Mouse (Mus musculus): ENCODE results near the gene Iqck. TPM values are rescaled to one million over a fixed set of nuclear protein-coding genes. Genes with fewer than 3 reads are reported as not detected.

Iqck gene
- 0.34 and 0.57 TPM in 2 replicates for total RNA-seq (2023)

DNA sequence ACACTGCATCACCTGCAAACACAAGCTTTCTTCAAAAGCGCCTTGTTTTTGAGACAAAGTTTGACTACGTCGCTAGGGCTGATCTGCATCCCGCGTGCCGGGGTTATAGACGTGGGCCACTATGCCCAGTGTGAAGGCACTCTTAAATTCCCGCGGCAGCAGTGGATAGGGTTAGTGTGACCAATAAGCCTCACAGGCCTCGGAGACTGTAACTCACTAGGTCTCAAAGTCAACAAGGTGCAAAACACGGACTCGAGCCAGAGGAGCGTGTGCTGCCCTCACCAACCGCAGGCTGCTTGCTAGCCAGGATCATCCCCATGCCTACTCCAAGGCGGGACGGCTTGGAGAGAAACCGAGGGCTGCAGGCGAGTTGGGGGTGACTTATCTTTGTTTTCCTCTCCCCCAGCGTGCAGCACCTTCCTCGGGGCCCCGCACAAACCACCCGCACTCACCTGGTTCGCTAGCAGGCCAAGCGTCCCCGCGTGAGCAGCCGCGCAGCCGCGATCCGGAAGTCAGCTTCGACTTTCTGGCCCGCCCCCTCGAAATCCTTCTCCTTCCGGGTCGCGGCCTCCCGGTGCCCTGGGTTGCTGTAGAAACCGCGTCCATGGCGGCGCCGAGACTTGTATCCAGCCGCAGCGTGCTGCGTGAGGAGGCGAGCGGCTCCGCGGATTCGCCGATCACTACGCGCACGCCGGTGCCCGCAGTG is at the start of gene Iqck:
Iqck (plus strand) TSS at position 582 of the 706 bp plus-strand sequence.

GRCm38 (mm10) chr7:118855877-118856304 is 339 bp downstream of the Iqck start, which contains the start of gene Knop1:
Gene Knop1, minus strand, starts transcription at chr7:118856254.

DNA sequence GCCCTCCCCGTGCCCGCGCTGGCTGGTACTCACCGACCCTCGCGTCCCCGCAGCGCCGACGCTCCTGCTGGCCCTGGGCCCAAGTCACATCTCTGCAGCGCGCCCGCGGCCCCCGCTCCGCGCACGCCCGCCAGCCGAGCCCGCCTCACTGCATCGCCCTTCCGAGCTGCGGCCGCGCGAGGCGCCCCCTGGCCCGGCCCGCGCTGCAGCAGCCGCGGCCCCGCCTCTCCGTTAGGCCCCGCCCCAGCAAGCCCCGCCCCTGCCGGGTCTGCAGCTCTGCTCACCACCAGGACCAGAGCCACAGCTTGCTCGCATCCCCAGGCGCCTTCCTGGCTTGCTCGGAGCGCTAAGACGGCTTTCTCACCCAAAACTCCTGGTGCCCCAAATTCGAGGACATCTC is 139.5 kb downstream of the Iqck start, which contains the start of gene Gprc5b:
Gprc5b (minus strand) TSS at position 205 of the 400 bp plus-strand sequence.

Other genes starting within 250 kb of the Iqck start
- 49.9 and 53.1 TPM in 2 replicates for gene Gde1, start 150.0 kb upstream of the Iqck start, total RNA-seq (2023)
- 7.3 and 9.2 TPM in 2 replicates for gene Ccp110, start 143.2 kb upstream of the Iqck start, total RNA-seq (2023)
- 51.1 and 54.0 TPM in 2 replicates for gene Vps35l, start 115.5 kb upstream of the Iqck start, total RNA-seq (2023)
- 5.6 and 6.8 TPM in 2 replicates for gene Knop1, start 502 bp downstream of the Iqck start, total RNA-seq (2023)
- 0.95 and 1.2 TPM in 2 replicates for gene Gprc5b, start 139.5 kb downstream of the Iqck start, total RNA-seq (2023)

All from neutrophil, adult 65 days (primary cell).